Mouse (Mus musculus) heart, embryonic 15.5 days (tissue): ENCODE measurements at regions not wholly inside any gene's neighbourhood (a gene's known extent, or its start where the extent isn't known, plus 50 kb on each side); places are given as distances from the start of the nearest gene placed in this dataset.

Source experiments
- ATAC-seq: fragments of 200-750 bp; cut with Nextera tagmentation; replicated peaks from 2 replicates; pipeline ENCODE4 v1.8.0; 2017; ENCODE audit warnings: low read depth, moderate TSS enrichment; ENCODE audit not compliant: insufficient number of reproducible peaks, insufficient read depth, low FRiP score
- H3K27ac ChIP-seq: fragments of 300-500 bp; sonication (generic); 2 replicates; pipeline ENCODE4 v1.5.1; 2015; ENCODE audit warnings: mild to moderate bottlenecking, inconsistent platforms
- H3K27me3 ChIP-seq: fragments of 300-500 bp; sonication (generic); 2 replicates; pipeline ENCODE4 v1.6.1; 2015; ENCODE audit warnings: inconsistent platforms
- H3K36me3 ChIP-seq: fragments of 300-500 bp; sonication (generic); 2 replicates; pipeline ENCODE4 v1.6.1; 2015; ENCODE audit warnings: mild to moderate bottlenecking, inconsistent platforms
- H3K4me1 ChIP-seq: fragments of 300-500 bp; sonication (generic); replicated peaks from 2 replicates; pipeline ENCODE4 v1.6.1; 2015; ENCODE audit warnings: inconsistent platforms
- H3K4me2 ChIP-seq: fragments of 300-500 bp; sonication (generic); 2 replicates; pipeline ENCODE4 v1.6.1; 2015; ENCODE audit warnings: inconsistent platforms, mild to moderate bottlenecking, moderate library complexity
- H3K4me3 ChIP-seq: fragments of 300-500 bp; sonication (generic); 2 replicates; pipeline ENCODE4 v1.5.1; 2015; ENCODE audit warnings: mild to moderate bottlenecking, inconsistent platforms
- H3K9ac ChIP-seq: fragments of 300-500 bp; sonication (generic); 2 replicates; pipeline ENCODE4 v1.6.1; 2015; ENCODE audit warnings: mild to moderate bottlenecking, inconsistent platforms
- H3K9me3 ChIP-seq: fragments of 300-500 bp; sonication (generic); replicated peaks from 2 replicates; pipeline ENCODE4 v1.6.1; 2016; ENCODE audit warnings: inconsistent platforms
- WGBS: fragments of 180-500 bp; shearing (Covaris S2); methylation state at CpG from one replicate; pipeline ENCODE4 v1.1.7; 2015; ENCODE audit warnings: mixed read lengths; 5-methylcytosine and 5-hydroxymethylcytosine counted together

DNA sequence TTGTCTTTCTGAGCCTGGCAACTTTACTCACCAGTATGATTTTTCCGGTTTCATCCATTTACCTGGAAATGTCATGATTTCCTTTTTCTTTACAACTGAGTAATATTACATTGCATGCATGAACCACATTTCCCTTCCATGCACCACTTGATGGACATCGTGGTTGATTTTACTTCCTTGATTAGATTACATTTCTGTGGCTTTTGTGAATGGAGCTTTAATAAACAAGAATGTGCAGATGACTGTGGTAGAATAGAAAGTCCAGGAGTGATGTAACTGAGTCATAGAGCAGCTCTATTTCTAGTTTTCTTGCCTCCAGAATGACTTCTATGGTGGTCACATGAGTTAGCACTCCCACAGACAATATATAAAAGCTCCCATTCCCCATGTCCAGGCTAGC is 75.2 kb downstream of the Chst2 start:
- Histone ChIP-seq H3K9me3 (no peaks in the 10 kb centered on the region), H3K27me3 (no peaks in the 10 kb centered on the region), H3K4me2 (no peak overlapping the region), H3K36me3 (no peaks in the 10 kb centered on the region), H3K9ac (no peak overlapping the region), H3K4me1 (peaks cover 7% of the 10 kb centered on the region; the same call in 1 of the 2 replicates), H3K4me3 (no peak overlapping the region), H3K27ac (no peak overlapping the region)
- no peak for ATAC-seq
- 70% methylated on average over 2 of the region's 2 CpGs for WGBS

- no peaks in the 10 kb centered on the region for H3K36me3 ChIP-seq
- WGBS = 67% methylated on average over 7 of the region's 7 CpGs
- no peaks in the 10 kb centered on the region for H3K9me3 ChIP-seq
- no peak overlapping the region for H3K4me3 ChIP-seq
- H3K4me2 ChIP-seq = no peak overlapping the region
- no peak overlapping the region for H3K27ac ChIP-seq
- peaks cover 7% of the 10 kb centered on the region; the same call in 1 of the 2 replicates for H3K4me1 ChIP-seq
- H3K9ac ChIP-seq = no peak overlapping the region
- H3K27me3 ChIP-seq = no peaks in the 10 kb centered on the region
- ATAC-seq = no peak
Observed at GRCm38 (mm10) chr9:95330097-95330496, 76.4 kb downstream of the Chst2 start.

- Histone ChIP-seq H3K9me3 (no peaks in the 10 kb centered on the region), H3K4me1 (peaks cover 7% of the 10 kb centered on the region; the same call in 1 of the 2 replicates), H3K4me2 (no peak overlapping the region), H3K27me3 (no peaks in the 10 kb centered on the region), H3K4me3 (no peak overlapping the region), H3K9ac (no peak overlapping the region), H3K36me3 (no peaks in the 10 kb centered on the region), H3K27ac (no peak overlapping the region)
- WGBS = 60% methylated on average over 9 of the region's 9 CpGs
- no peak for ATAC-seq
Observed at GRCm38 (mm10) chr9:95329053-95329430, 77.5 kb downstream of the Chst2 start.

GRCm38 (mm10) chr9:95328261-95329052 is 78.1 kb downstream of the Chst2 start:
- H3K4me3 ChIP-seq = no peak overlapping the region
- no peaks in the 10 kb centered on the region for H3K36me3 ChIP-seq
- no peak overlapping the region for H3K9ac ChIP-seq
- H3K27me3 ChIP-seq = no peaks in the 10 kb centered on the region
- ATAC-seq = no peak
- H3K4me1 ChIP-seq = peaks cover 7% of the 10 kb centered on the region; the same call in 1 of the 2 replicates
- H3K27ac ChIP-seq = no peak overlapping the region
- H3K9me3 ChIP-seq = no peaks in the 10 kb centered on the region
- WGBS = 63% methylated on average over 11 of the region's 15 CpGs
- H3K4me2 ChIP-seq = peak overlapping the region; percentile 13; the same call in 1 of the 2 replicates

GRCm38 (mm10) chr9:95327771-95328170 is 78.8 kb downstream of the Chst2 start:
- Histone ChIP-seq H3K9ac (no peak overlapping the region), H3K36me3 (no peaks in the 10 kb centered on the region)
- no peak for ATAC-seq

DNA sequence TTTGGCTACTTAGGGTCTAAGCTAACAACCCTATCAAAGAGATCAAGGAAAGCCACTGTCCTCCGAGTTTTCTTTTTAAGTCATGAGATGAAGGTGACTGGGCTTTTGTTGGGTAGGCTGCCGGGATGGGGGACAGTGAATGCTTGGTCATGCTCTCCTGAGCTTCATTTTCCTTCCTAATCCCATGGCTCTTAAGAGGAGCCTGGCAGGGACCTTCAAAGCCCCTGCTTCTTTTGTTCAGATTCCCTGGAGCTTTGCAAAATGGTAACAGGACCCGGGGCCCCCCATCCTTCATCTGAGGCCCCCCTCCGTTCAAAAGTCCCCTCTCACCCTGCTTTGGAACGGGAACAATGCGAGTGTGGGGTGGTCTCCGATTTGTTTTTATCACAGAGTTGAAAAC is 82.9 kb downstream of the Chst2 start:
- H3K27ac ChIP-seq = no peak overlapping the region
- H3K4me3 ChIP-seq = no peak overlapping the region
- H3K9me3 ChIP-seq = no peaks in the 10 kb centered on the region
- no peak for ATAC-seq
- H3K36me3 ChIP-seq = no peaks in the 10 kb centered on the region
- no peak overlapping the region for H3K4me2 ChIP-seq
- no peaks in the 10 kb centered on the region for H3K27me3 ChIP-seq
- no peak overlapping the region for H3K9ac ChIP-seq
- peaks cover 6% of the 10 kb centered on the region; the same call in 1 of the 2 replicates for H3K4me1 ChIP-seq
- 60% methylated on average over 7 of the region's 7 CpGs for WGBS

More at GRCm38 (mm10) chr9:95327771-95328170, 78.8 kb downstream of the Chst2 start:
- 0 out of 2 replicates have a peak overlapping the region, but pooled peaks have one; percentile 13 for H3K4me2 ChIP-seq
- no peaks in the 10 kb centered on the region for H3K9me3 ChIP-seq
- no peak overlapping the region for H3K27ac ChIP-seq
- H3K27me3 ChIP-seq = no peaks in the 10 kb centered on the region
- WGBS = 53% methylated on average over 3 of the region's 3 CpGs
- H3K4me3 ChIP-seq = no peak overlapping the region
- H3K4me1 ChIP-seq = peaks cover 7% of the 10 kb centered on the region; the same call in 1 of the 2 replicates

DNA sequence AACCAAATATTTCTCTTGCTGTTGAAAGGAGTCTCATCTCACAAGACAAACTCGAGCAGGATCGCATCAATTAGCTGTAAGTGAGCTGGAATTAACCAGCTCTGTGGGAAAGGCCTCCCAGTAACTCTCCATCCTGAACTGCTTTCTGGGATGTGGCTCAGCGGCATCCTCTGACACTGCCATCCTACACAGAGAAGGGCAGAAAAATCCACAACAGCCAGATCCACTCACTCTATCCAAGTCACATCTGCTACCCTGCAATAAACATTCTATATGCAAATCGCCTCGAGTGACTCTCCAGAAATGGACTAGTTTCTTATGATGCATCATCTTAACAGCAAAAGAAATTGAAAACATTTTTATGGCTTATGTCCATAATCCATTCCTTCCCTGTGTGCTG is 83.6 kb downstream of the Chst2 start:
- no peaks in the 10 kb centered on the region for H3K27me3 ChIP-seq
- H3K27ac ChIP-seq = no peak overlapping the region
- H3K4me2 ChIP-seq = no peak overlapping the region
- no peak overlapping the region for H3K9ac ChIP-seq
- no peaks in the 10 kb centered on the region for H3K9me3 ChIP-seq
- no peak overlapping the region for H3K4me3 ChIP-seq
- no peak for ATAC-seq
- 79% methylated on average over 5 of the region's 5 CpGs for WGBS
- no peaks in the 10 kb centered on the region for H3K36me3 ChIP-seq
- H3K4me1 ChIP-seq = no peaks in the 10 kb centered on the region

DNA sequence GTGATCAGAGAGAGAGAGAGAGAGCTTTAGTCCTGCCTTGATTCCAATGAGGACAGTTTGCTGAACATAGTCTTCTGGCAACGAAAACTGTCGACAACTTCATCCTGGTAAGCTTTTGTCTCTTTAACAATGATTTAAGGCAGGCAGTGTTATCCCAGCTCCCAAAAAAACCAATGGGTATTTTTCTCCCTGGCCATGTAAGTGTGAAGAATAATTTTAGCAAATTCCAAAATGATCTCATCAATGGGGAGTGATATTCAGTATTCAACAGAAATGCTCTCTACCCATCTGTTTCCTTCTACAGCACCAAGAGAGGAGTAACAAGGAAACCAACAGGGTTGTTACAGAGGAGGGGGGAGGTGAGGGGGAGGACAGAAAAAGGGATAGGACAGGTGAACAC is 84.5 kb downstream of the Chst2 start:
- no peaks in the 10 kb centered on the region for H3K4me1 ChIP-seq
- no peaks in the 10 kb centered on the region for H3K9me3 ChIP-seq
- H3K36me3 ChIP-seq = no peaks in the 10 kb centered on the region
- H3K4me2 ChIP-seq = no peak overlapping the region
- H3K27me3 ChIP-seq = no peaks in the 10 kb centered on the region
- no peak overlapping the region for H3K9ac ChIP-seq
- H3K27ac ChIP-seq = no peak overlapping the region
- ATAC-seq = no peak
- H3K4me3 ChIP-seq = no peak overlapping the region
- 84% methylated on average over 2 of the region's 2 CpGs for WGBS

- Histone ChIP-seq H3K4me2 (no peak overlapping the region), H3K36me3 (no peaks in the 10 kb centered on the region), H3K27me3 (no peaks in the 10 kb centered on the region), H3K9ac (no peak overlapping the region), H3K27ac (no peak overlapping the region), H3K9me3 (no peaks in the 10 kb centered on the region), H3K4me1 (no peaks in the 10 kb centered on the region), H3K4me3 (no peak overlapping the region)
- 65% methylated on average over 9 of the region's 9 CpGs for WGBS
- ATAC-seq = no peak
Observed at GRCm38 (mm10) chr9:95318926-95319325, 87.6 kb downstream of the Chst2 start.

DNA sequence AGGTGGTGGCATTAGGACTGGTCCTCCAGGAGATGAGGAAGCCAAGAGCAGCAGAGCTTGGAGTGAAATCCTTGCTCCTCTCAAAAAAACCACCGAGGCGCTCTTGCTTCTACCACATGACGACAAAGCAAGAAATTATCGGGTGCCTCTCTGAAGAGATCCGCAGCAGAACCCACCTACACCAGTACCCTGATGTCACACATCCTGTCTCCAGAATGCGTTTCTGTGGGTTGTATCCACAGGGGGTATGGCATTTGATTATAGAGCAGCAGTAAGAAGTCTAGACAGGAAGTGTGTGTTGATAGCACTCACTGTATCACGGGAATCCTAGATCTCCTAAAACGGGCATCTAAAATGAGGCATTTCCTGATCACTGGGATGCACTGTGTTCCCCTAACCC is 89.8 kb downstream of the Chst2 start:
- 60% methylated on average over 8 of the region's 8 CpGs for WGBS
- Histone ChIP-seq H3K4me3 (no peak overlapping the region), H3K27me3 (no peaks in the 10 kb centered on the region), H3K4me1 (no peaks in the 10 kb centered on the region), H3K9ac (no peak overlapping the region), H3K9me3 (no peaks in the 10 kb centered on the region), H3K36me3 (no peaks in the 10 kb centered on the region), H3K27ac (no peak overlapping the region), H3K4me2 (no peak overlapping the region)
- no peak for ATAC-seq

DNA sequence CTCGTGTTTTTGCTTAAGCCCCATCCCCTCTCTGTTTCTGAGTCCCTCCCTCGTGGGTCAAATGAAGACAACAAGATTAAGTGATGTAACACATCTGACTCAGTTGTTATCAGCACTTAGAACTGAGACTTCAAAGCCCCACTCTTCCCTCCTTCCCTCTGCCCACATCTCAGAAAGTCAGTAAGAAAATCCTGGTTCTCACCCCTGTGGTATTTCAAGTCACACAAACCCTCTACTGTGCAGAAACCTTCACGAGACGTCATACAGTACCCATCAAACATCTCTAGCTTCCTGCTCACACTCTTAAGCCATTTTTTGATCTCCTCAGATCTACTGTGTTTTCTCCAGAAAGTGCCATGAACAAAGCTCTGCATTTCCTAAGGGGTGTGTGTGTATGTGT is 91.4 kb downstream of the Chst2 start:
- no peak for ATAC-seq

GRCm38 (mm10) chr9:95311671-95312070 is 94.9 kb downstream of the Chst2 start:
- Histone ChIP-seq H3K27ac (no peak overlapping the region), H3K4me3 (no peak overlapping the region), H3K4me1 (no peaks in the 10 kb centered on the region), H3K36me3 (no peaks in the 10 kb centered on the region), H3K9ac (no peak overlapping the region), H3K4me2 (no peak overlapping the region), H3K9me3 (no peaks in the 10 kb centered on the region), H3K27me3 (no peaks in the 10 kb centered on the region)
- no peak for ATAC-seq
- 66% methylated on average over 3 of the region's 3 CpGs for WGBS

More for the DNA sequence above, 91.4 kb downstream of the Chst2 start:
- Histone ChIP-seq H3K9me3 (no peaks in the 10 kb centered on the region), H3K4me3 (no peak overlapping the region), H3K27ac (no peak overlapping the region), H3K36me3 (no peaks in the 10 kb centered on the region), H3K4me2 (no peak overlapping the region), H3K27me3 (no peaks in the 10 kb centered on the region), H3K9ac (no peak overlapping the region), H3K4me1 (no peaks in the 10 kb centered on the region)
- 36% methylated on average over 4 of the region's 4 CpGs for WGBS
